Mouse (Mus musculus) kidney, postnatal 14 days (tissue): ENCODE measurements at regions not wholly inside any gene's neighbourhood (a gene's known extent, or its start where the extent isn't known, plus 50 kb on each side); places are given as distances from the start of the nearest gene placed in this dataset.
"Not testable (repeated sequence)": the region's sequence is repeated elsewhere in the genome, so short reads cannot be mapped to it uniquely, and the experiment has no call there.

ENCODE experiments used
- DNase-seq: peaks from one replicate; pipeline ENCODE4 v3.0.0; 2022; ENCODE audit warnings: mixed read lengths

DNA sequence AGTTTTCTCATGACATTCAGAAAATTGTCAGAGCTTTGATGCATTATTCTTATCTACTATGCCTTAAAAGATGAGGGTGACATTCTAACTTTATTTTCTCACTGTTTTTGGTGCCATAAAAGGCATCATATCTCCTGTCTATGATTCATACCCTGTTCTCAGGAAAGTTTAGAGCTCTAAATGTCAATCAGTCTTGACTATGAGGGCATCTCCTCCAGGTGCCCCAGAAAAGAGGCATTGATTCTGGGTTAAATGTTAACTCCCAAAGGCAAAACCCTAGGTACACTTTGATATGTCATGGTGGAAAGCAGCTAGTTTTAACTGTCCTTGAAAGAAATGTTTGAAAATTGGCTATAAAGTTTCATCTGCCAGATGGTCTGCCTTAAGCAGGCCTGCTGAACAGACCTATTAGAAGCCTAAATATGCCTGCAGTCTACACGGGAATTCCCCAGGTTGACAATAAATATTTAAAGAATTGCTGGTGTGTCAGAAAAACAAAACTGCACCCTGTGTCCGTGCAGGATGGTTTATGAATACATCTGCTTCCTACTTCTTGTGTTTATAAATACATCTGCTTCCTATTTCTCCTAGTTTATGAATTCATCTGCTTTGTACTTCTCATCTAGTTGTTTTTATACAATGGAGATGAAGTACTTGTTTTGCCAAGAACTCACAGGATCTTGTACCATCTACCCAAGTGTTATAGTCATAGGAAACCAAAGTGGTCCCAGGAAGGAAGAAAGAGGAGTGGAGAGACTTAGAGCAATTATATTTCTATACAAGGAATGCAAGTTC, 172.3 kb downstream of the Snca start:
- DNase-seq = no peak

- DNase-seq = not testable (repeated sequence)
Measured at GRCm38 (mm10) chr6:60646983-60647617, 182.6 kb downstream of the Snca start.

- no peak for DNase-seq
Measured at GRCm38 (mm10) chr6:60642251-60642650, 187.4 kb downstream of the Snca start.

DNA sequence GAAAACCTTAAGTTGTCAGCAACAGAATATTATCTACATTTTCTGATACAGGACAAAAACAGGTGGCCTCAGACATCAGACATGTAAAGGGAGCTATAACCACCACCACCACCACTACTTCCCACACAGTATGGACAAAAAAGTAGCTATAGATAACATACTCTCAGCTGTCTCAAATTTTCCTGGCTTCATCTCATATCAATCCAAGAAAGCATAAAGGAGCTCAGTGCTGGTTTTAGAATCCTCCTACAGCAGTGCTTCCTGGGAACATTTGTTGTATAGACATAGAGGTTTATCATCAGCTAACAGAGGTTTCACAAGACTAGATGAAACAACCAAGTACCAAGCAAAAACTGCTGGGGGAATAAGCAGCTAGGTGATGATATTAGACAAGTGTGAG, 213.3 kb downstream of the Snca start:
- no peak for DNase-seq

DNA sequence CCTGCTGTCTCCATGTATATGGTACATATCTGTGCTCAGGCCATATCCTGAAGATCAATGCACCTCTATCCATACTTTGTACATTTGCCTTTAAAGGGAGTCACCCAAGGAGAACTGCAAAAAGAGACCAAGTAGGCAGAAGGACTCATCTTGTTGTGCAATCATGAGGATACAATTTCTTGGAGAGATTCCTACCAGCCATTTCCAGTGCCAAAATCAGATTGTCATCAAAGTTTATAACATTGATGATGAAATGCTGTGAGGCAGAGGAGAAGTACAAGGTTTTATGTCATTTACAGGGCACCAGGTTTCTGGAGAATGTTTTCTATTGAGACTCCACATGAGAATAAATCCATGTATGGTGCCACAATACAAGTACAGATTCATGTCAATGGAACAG, 229.5 kb downstream of the Snca start:
- DNase-seq = no peak

DNA sequence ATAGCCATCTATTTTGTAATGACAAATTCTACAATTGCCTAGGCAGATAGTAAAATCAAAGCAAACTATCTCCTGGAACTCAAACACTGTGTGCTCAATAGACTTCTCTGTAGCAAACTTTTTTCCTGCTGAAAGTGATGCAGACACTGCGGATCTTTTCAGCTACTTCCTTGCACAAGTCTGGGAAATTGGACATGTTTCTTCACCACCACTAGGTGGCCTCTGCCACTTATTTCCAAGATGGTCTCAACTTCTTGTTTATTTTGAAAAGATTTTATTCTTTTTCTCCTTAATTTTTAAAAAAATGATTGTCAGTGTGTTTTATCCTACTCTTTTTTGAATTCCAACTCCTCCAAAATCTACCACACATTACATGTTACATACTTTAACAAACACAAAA, 265.4 kb downstream of the Snca start:
- DNase-seq = no peak

GRCm38 (mm10) chr6:60555590-60556235, 273.9 kb downstream of the Snca start:
- DNase-seq = peak; percentile 22
